Mouse (Mus musculus) midbrain, postnatal 0 days (tissue): Measurements from ENCODE around the gene Atp1b1. TPM values are rescaled to one million over a fixed set of nuclear protein-coding genes. Genes with fewer than 3 reads are reported as not detected.

Experiments
- ATAC-seq: fragments of 200-750 bp; cut with Nextera tagmentation; 2 replicates; pipeline ENCODE4 v1.8.0; 2017; ENCODE audit warnings: moderate number of reproducible peaks, mild to moderate bottlenecking, moderate TSS enrichment, moderate library complexity; ENCODE audit not compliant: low FRiP score
- DNase-seq: peaks from one replicate; pipeline ENCODE4 v3.0.0-alpha.2; 2015; ENCODE audit warnings: low spot score
- H3K27ac ChIP-seq: fragments of 300-500 bp; sonication (generic); 2 replicates; pipeline ENCODE4 v1.5.1; 2014; ENCODE audit warnings: low read depth, mild to moderate bottlenecking, low read length, mixed read lengths
- H3K27me3 ChIP-seq: fragments of 300-500 bp; sonication (generic); 2 replicates; pipeline ENCODE4 v1.6.1; 2014; ENCODE audit warnings: low read length, control low read depth, mixed read lengths; ENCODE audit not compliant: insufficient read depth
- H3K36me3 ChIP-seq: fragments of 300-500 bp; sonication (generic); 2 replicates; pipeline ENCODE4 v1.6.1; 2014; ENCODE audit warnings: low read length, control low read depth, mixed read lengths; ENCODE audit not compliant: insufficient read depth
- H3K4me1 ChIP-seq: fragments of 300-500 bp; sonication (generic); 2 replicates; pipeline ENCODE4 v1.6.1; 2014; ENCODE audit warnings: mild to moderate bottlenecking, control low read depth, antibody characterized with exemption, low read length, mixed read lengths; ENCODE audit not compliant: insufficient read depth
- H3K4me2 ChIP-seq: fragments of 300-500 bp; sonication (generic); 2 replicates; pipeline ENCODE4 v1.6.1; 2014; ENCODE audit warnings: low read depth, mild to moderate bottlenecking, low read length, mixed read lengths; ENCODE audit not compliant: poor library complexity, severe bottlenecking
- H3K4me3 ChIP-seq: fragments of 300-500 bp; sonication (generic); 2 replicates; pipeline ENCODE4 v1.5.1; 2014; ENCODE audit warnings: low read depth, mild to moderate bottlenecking, low read length, moderate library complexity
- H3K9ac ChIP-seq: fragments of 300-500 bp; sonication (generic); replicated peaks from 2 replicates; pipeline ENCODE4 v1.6.1; 2014; ENCODE audit warnings: mild to moderate bottlenecking, low read length, moderate library complexity, mixed read lengths; ENCODE audit not compliant: poor library complexity, severe bottlenecking
- H3K9me3 ChIP-seq: fragments of 300-500 bp; sonication (generic); 2 replicates; pipeline ENCODE4 v1.6.1; 2016; ENCODE audit warnings: low read length, control low read depth
- CTCF ChIP-seq: IDR thresholded peaks from 2 replicates; pipeline ENCODE4 v1.5.1; 2016; ENCODE audit warnings: antibody characterized with exemption, mild to moderate bottlenecking
- WGBS: fragments of 180-500 bp; shearing (Covaris S2); extraction: QIAGEN DNeasy Blood & Tissue Kit; methylation state at CpG from one replicate; pipeline ENCODE4 v1.1.7; 2014; 5-methylcytosine and 5-hydroxymethylcytosine counted together
- polyA plus RNA-seq: library from polyadenylated mRNA; unstranded; fragments of >200 nt; fragmentation: Nextera tagmentation; extraction: Ambion mirVana; gene quantifications from 2 replicates; pipeline ENCODE4 v1.2.1, GENCODE M21; 2015
- total RNA-seq: library from RNA; depleted of rRNA; stranded (reverse); fragments of >200 nt; gene quantifications from 2 replicates; pipeline ENCODE4 v1.2.3, GENCODE M21; 2014

Gene Atp1b1
- total and polyA plus RNA-seq, 2 experiments from 2014 or later: 328 to 530 TPM

GRCm38 (mm10) chr1:164493042-164493705 is 35.0 kb upstream of the Atp1b1 start:
- Histone ChIP-seq H3K4me1 (no peaks in the 10 kb centered on the region), H3K9me3 (no peaks in the 10 kb centered on the region), H3K27ac (no peak overlapping the region), H3K9ac (no peak overlapping the region), H3K4me2 (no peak overlapping the region), H3K27me3 (no peaks in the 10 kb centered on the region), H3K36me3 (no peaks in the 10 kb centered on the region), H3K4me3 (no peak overlapping the region)
- ATAC-seq (no peak), DNase-seq (peak; percentile 51)
- WGBS: 77% methylated on average over 8 of the region's 8 CpGs
- no peak for TF ChIP-seq CTCF

DNA sequence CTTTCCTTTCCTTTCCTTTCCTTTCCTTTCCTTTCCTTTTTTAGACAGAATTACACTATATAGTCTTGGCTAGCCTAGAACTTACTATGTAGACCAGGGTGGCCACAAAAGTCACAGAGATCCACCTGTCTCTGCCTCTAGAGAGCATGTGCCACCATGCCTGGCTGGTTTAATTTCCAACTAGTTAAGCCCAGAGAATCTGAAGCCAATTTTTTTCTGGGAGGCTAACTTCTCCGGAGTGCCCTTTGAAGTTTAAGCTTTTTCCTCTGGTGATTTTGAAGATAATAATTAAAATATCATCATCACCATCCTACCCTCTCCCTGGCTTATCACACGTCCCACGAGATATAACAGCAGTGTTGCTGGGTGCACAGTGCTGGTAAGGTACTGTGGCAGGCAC is 34.3 kb upstream of the Atp1b1 start:
- Histone ChIP-seq H3K27me3 (no peaks in the 10 kb centered on the region), H3K4me3 (no peak overlapping the region), H3K4me2 (no peak overlapping the region), H3K9me3 (no peaks in the 10 kb centered on the region), H3K9ac (no peak overlapping the region), H3K36me3 (no peaks in the 10 kb centered on the region), H3K4me1 (no peaks in the 10 kb centered on the region), H3K27ac (no peak overlapping the region)
- 84% methylated on average over 3 of the region's 3 CpGs for WGBS
- no peak for DNase-seq
- ATAC-seq: no peak
- TF ChIP-seq CTCF: no peak

DNA sequence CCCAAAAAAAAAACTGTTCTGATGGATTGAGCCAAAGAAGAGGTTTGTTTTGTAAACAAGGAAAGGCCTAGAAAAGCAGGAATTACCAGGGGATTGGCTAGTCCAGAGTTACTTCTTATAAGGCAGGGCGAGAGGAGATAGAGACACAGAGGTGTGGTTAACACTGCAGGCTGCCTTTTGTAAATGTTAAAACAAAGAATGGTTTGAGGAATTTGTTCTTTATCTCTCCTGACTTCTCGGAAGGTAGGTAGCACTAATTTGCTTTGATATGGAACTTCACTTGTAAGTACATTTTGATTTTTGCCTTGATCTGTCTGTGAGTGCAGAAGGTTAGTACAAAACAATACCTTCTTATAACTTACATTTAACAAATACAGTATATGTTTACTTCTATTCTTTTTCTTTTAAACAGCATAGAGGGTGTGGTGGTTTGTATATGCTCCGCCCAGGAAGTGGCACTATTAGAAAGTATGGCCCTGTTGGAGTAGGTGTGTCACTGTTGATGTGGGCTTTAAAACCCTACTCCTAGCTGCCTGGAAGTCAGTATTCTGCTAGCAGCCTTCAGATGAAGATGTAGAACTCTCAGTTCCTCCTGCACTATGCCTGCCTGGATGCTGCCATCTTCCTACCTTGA is 31.9 kb upstream of the Atp1b1 start:
- TF ChIP-seq CTCF: no peak
- no peaks in the 10 kb centered on the region for H3K27me3 ChIP-seq
- no peak overlapping the region for H3K27ac ChIP-seq
- no peaks in the 10 kb centered on the region for H3K4me1 ChIP-seq
- no peak overlapping the region for H3K9ac ChIP-seq
- H3K36me3 ChIP-seq: no peaks in the 10 kb centered on the region
- H3K4me3 ChIP-seq: no peak overlapping the region
- WGBS: 88% methylated on average over 3 of the region's 3 CpGs
- DNase-seq (no peak), ATAC-seq (no peak)
- H3K4me2 ChIP-seq: no peak overlapping the region
- no peaks in the 10 kb centered on the region for H3K9me3 ChIP-seq

- H3K4me3 ChIP-seq: no peak overlapping the region
- H3K27me3 ChIP-seq: no peaks in the 10 kb centered on the region
- DNase-seq: no peak
- H3K9me3 ChIP-seq: no peaks in the 10 kb centered on the region
- H3K9ac ChIP-seq: no peak overlapping the region
- H3K27ac ChIP-seq: no peak overlapping the region
- no peak for ATAC-seq
- no peak for TF ChIP-seq CTCF
- no peaks in the 10 kb centered on the region for H3K36me3 ChIP-seq
- H3K4me1 ChIP-seq: no peaks in the 10 kb centered on the region
- no peak overlapping the region for H3K4me2 ChIP-seq
Measured at GRCm38 (mm10) chr1:164483728-164484127, 25.6 kb upstream of the Atp1b1 start.

DNA sequence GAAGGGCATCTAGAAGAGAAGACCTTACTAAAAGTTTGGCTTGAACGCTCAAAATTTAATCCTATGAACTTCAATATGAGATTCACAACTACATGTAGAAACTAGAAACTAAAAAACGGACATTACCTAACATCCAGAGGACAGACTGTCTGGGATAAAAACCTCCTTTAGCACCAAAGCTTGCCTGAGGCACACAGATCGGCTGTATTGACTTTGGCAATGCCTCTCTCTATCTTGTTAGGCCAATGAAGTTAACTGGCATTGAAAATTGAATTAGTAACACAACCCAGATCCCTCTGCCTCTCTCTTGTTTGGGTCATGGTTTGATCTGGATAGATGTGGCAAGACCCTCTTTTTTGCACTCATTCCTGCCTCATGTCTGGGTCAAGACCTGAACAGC is 24.7 kb upstream of the Atp1b1 start:
- Histone ChIP-seq H3K4me1 (no peaks in the 10 kb centered on the region), H3K9ac (no peak overlapping the region), H3K9me3 (no peaks in the 10 kb centered on the region), H3K27ac (no peak overlapping the region), H3K36me3 (no peaks in the 10 kb centered on the region), H3K4me2 (no peak overlapping the region), H3K4me3 (no peak overlapping the region), H3K27me3 (no peaks in the 10 kb centered on the region)
- DNase-seq: no peak
- no peak for TF ChIP-seq CTCF
- ATAC-seq: no peak
- WGBS: 78% methylated on average over 3 of the region's 3 CpGs

DNA sequence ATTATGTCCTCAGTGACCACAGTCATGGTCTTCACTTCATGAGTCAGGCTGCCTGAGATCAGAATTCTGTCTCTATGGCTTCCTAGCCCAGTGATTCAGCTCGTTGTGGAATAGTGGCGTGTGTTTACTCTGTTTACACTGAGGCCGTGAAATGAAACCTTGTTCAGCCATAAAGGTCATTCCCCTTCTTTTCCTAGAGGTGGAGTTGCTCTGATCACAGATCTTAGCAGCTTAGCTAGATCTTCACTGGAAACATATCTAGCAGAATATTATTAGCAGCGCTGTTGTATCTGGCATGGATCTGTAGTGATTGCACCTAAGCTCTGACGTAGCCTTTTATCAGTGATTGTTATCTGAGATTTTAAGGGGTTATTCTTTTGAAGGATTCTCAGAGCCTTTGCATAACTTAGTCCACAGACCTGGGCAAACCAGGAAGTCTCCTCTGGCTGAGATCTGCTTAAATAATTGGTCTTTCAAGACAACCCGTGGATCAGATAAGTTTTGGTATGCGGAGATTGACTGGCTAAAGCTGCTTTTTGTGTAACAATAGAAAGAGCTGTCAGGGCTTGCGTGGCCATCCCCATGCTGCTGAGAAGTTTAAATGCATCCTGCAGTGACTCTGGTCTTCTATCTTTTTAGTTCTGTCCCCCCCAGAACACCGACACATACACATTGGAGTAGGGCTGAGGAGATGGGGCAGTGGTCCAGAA is 23.6 kb upstream of the Atp1b1 start:
- WGBS: 40% methylated on average over 9 of the region's 9 CpGs

More for the DNA sequence above, 23.6 kb upstream of the Atp1b1 start:
- no peak for TF ChIP-seq CTCF
- Histone ChIP-seq H3K36me3 (no peaks in the 10 kb centered on the region), H3K4me1 (no peaks in the 10 kb centered on the region), H3K9ac (no peak overlapping the region), H3K27ac (no peak overlapping the region), H3K4me2 (no peak overlapping the region), H3K9me3 (no peaks in the 10 kb centered on the region), H3K27me3 (no peaks in the 10 kb centered on the region), H3K4me3 (no peak overlapping the region)
- ATAC-seq (no peak), DNase-seq (no peak)
